ENCODE assay signal across 22 mouse cellular contexts in genomic region chr2:152777081-152777480, GRCm38 (mm10). TPM values are rescaled to one million over a fixed set of nuclear protein-coding genes. Genes with fewer than 3 reads are reported as not detected.
"Had no signal": no experiment of that assay in that cellular context is flagged by ENCODE, and none has a peak within 500 bp of the region (broad histone marks: within the 10 kb centered on the region; RNA-seq: fewer than 3 reads in every experiment).

No protein-coding gene starts in this region.

- DNase-seq: gastrocnemius, adult 2 months; gastrocnemius, postnatal 10 days; gastrocnemius, postnatal 25 days; heart, adult 2 months; heart, postnatal 4 days; kidney, adult 18-20 months; kidney, adult 8-10 months; kidney, postnatal 14 days; kidney, postnatal 36 days; left cerebral cortex, postnatal 4 days had no signal

- H3K4me3 ChIP-seq: gastrocnemius, adult 2 months; heart, adult 2 months; heart, embryonic 13.5 days; heart, embryonic 15.5 days; hindbrain, embryonic 10.5 days; hindbrain, embryonic 12.5 days; intestine, embryonic 15.5 days; limb, embryonic 13.5 days; limb, embryonic 15.5 days; liver, embryonic 12.5 days had no signal

- H3K4me1 ChIP-seq: limb, embryonic 13.5 days had no signal

- H3K27me3 ChIP-seq: heart, embryonic 13.5 days; heart, embryonic 15.5 days; hindbrain, embryonic 12.5 days; intestine, embryonic 15.5 days; limb, embryonic 13.5 days; limb, embryonic 15.5 days had no signal

- H3K27ac ChIP-seq: gastrocnemius, adult 2 months; heart, adult 2 months; heart, embryonic 13.5 days; heart, embryonic 15.5 days; hindbrain, embryonic 10.5 days; hindbrain, embryonic 12.5 days; hindbrain, embryonic 14.5 days; intestine, embryonic 15.5 days; kidney, postnatal 0 days; limb, embryonic 13.5 days; limb, embryonic 15.5 days; liver, embryonic 12.5 days had no signal

RNA-seq across cellular contexts. Expression of gene Cox4i2, which starts 23.1 kb away (rescaled TPM):
- total RNA-seq: liver, adult 2 months had no signal
- polyA plus RNA-seq: inflammation-experienced regulatory T-cells, adult 6 months had no signal
